Mouse (Mus musculus): ENCODE measurements around the gene Shb.
"Not testable (repeated sequence)": the region's sequence is repeated elsewhere in the genome, so short reads cannot be mapped to it uniquely, and the experiment has no call there.

Shb gene

DNA sequence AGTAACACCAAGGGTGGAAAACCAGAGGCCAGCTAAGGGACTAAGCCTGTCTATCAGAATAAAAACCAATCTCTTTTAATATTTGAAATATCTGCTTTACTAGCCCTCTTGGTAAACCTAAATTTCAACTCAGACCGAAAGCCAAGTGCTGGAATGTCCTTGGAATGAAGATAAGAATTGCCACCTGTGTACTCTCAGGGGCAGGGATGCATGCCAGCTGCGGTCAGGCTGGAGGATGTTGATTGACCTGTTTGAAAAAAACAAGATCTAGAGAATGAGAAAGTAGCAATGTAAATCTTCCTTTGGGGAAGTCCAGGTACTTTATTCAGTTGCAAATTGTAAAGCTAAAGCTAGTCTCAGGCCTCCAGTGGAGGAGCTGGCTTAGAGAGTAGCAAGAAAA is 150.1 kb downstream of the Shb start:
- DNase-seq: not testable (repeated sequence)

DNA sequence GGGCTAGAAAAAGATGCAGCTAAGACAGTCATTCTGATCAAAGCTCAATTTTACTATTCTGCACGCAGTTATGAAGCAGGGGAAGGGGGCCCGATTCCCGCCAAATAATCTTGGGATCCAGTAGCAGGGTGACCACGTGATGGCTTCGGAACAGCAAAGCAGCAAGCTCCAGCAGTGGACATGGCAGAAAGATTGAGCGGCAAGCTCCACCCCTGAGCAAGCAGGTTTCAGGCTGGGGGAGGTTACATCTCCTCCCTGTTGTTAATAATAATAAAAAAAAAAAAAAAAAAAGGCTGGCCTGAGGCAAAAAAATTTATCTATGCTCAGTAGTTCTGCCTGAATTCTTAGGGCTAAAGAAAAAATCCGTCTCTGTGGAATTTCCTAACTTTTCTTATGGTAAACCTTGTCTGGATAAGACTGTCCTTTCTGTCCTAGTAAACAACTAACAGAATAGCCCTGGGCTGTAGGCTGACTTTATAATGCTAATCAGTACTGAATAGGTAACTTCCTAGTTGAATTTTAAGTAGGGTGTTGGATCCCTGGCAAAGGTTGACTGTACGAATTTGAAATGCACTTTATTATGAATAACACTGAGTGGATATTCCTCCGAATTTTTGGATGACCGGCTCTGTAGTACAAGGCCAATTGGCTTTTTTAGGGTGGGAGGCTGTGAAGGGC is 151.2 kb downstream of the Shb start:
- not testable (repeated sequence) for DNase-seq

DNA sequence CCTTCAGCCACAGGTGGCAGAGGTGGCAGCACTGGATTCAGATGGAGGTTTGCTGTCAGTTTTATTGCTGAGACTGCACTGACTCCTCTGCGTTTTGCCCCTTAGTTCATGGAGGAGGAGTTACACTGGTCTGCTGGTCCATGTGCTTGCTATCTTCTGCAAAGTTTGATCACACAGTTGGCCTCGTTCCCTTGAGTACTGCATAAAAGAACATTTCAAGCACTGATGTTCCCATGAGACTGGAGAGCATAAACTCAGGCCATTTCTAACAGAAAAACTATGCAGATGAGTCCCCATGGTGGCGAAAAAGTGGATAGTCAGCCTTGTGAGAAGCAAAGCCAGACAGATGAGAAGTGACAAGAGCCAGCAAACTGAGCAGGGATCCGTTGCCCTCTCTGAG is 155.7 kb downstream of the Shb start:
- DNase-seq: no peak

DNA sequence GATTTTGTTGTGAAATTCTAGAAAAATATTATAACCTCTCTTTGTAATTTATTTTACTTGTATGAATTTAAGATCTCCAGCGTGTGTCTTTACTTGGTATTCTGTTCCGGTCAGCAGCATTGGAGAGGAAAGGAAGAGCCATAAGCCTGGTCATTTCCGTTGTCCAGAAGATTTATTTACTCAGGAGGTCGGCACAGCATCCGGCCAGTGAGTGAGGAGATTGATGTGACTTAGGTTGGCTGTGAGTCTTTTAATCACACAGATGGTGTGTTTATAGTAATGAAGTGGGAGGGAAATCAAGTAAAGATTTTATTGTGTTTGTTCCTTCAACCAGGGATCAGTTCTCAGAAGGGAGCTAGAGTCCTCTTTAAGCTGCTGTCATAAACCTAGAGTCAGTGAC is 157.4 kb downstream of the Shb start:
- no peak for DNase-seq
